Mouse (Mus musculus) left cerebral cortex, adult 2 months (tissue): Measurements from ENCODE around the gene Piwil4. TPM values are rescaled to one million over a fixed set of nuclear protein-coding genes. Genes with fewer than 3 reads are reported as not detected.
"Not testable (repeated sequence)": the region's sequence is repeated elsewhere in the genome, so short reads cannot be mapped to it uniquely, and the experiment has no call there.

ENCODE experiments used
- DNase-seq, 2 experiments: peaks; one replicate each; pipeline ENCODE4 v3.0.0; 2021 to 2022; ENCODE audit warnings: low spot score in 2 of 2, mixed read lengths in 1 of 2; ENCODE audit errors: extremely low spot score in 1 of 2
- H3K27ac ChIP-seq: fragments of 200-600 bp; 2 replicates; pipeline ENCODE4 v1.8.1; 2022
- H3K4me3 ChIP-seq: fragments of 200-600 bp; 2 replicates; pipeline ENCODE4 v1.8.1; 2022
- CTCF ChIP-seq: fragments of 200-600 bp; IDR thresholded peaks from 2 replicates; pipeline ENCODE4 v1.8.1; 2022; ENCODE audit warnings: antibody characterized with exemption, mild to moderate bottlenecking, moderate library complexity
- intact Hi-C: fragments of 180-260 bp; cut with DNase I; formaldehyde crosslinking; loops from one replicate; pipeline ENCODE4 v1.15.1; 2025
- total RNA-seq, 2 experiments: library from RNA; stranded (reverse); gene quantifications; 2 replicates each; pipeline ENCODE4 v1.2.3; 2021

Gene Piwil4
- total RNA-seq, 2 experiments from 2014 or later: not detected

- no peak for TF ChIP-seq CTCF
- no peak for DNase-seq
These were observed 56.2 kb downstream of the Piwil4 start for GRCm38 (mm10) chr9:14684363-14684762.

GRCm38 (mm10) chr9:14682741-14683140 lies 57.8 kb downstream of the Piwil4 start:
- no peak for TF ChIP-seq CTCF
- DNase-seq: no peak
- H3K4me3 ChIP-seq: no peak overlapping the region
- intact Hi-C loops: no loop called here
- H3K27ac ChIP-seq: no peak overlapping the region

More at GRCm38 (mm10) chr9:14684363-14684762, 56.2 kb downstream of the Piwil4 start:
- H3K27ac ChIP-seq: no peak overlapping the region
- intact Hi-C loops: no loop called here
- no peak overlapping the region for H3K4me3 ChIP-seq

GRCm38 (mm10) chr9:14680584-14680983 lies 59.9 kb downstream of the Piwil4 start:
- Histone ChIP-seq H3K4me3 (no peak overlapping the region), H3K27ac (no peak overlapping the region)
- no peak for TF ChIP-seq CTCF
- intact Hi-C loops: no loop called here
- no peak for DNase-seq

GRCm38 (mm10) chr9:14675707-14676691 lies 64.5 kb downstream of the Piwil4 start:
- no peak overlapping the region for H3K27ac ChIP-seq
- no peak for DNase-seq
- H3K4me3 ChIP-seq: no peak overlapping the region
- TF ChIP-seq CTCF: no peak
- intact Hi-C loops: no loop called here

GRCm38 (mm10) chr9:14674506-14674905 lies 66.0 kb downstream of the Piwil4 start:
- peak in 1 of 2 experiments; percentile 15 for DNase-seq
- intact Hi-C loops: no loop called here
- H3K4me3 ChIP-seq: no peak overlapping the region
- H3K27ac ChIP-seq: no peak overlapping the region
- no peak for TF ChIP-seq CTCF

- TF ChIP-seq CTCF: no peak
- H3K27ac ChIP-seq: no peak overlapping the region
- no peak for DNase-seq
- intact Hi-C loops: no loop called here
- no peak overlapping the region for H3K4me3 ChIP-seq
These were observed 67.4 kb downstream of the Piwil4 start for GRCm38 (mm10) chr9:14673109-14673508.

- DNase-seq, H3K27ac ChIP-seq, intact Hi-C loops, H3K4me3 ChIP-seq: not testable (repeated sequence)
These were observed 68.6 kb downstream of the Piwil4 start for GRCm38 (mm10) chr9:14671965-14672364.

GRCm38 (mm10) chr9:14668382-14668781 lies 72.2 kb downstream of the Piwil4 start:
- DNase-seq: no peak
- no peak overlapping the region for H3K27ac ChIP-seq
- H3K4me3 ChIP-seq: no peak overlapping the region
- TF ChIP-seq CTCF: no peak
- intact Hi-C loops: no loop called here

- no peak overlapping the region for H3K27ac ChIP-seq
- no peak for TF ChIP-seq CTCF
- no peak overlapping the region for H3K4me3 ChIP-seq
- DNase-seq: no peak
- intact Hi-C loops: no loop called here
These were observed 74.5 kb downstream of the Piwil4 start for GRCm38 (mm10) chr9:14666071-14666470.

- Histone ChIP-seq H3K27ac (no peak overlapping the region), H3K4me3 (no peak overlapping the region)
- DNase-seq: no peak
- intact Hi-C loops: no loop called here
- TF ChIP-seq CTCF: no peak
These were observed 76.9 kb downstream of the Piwil4 start for GRCm38 (mm10) chr9:14663591-14663990.

GRCm38 (mm10) chr9:14662876-14663275 lies 77.7 kb downstream of the Piwil4 start:
- no peak overlapping the region for H3K27ac ChIP-seq
- intact Hi-C loops: no loop called here
- DNase-seq: no peak
- H3K4me3 ChIP-seq: no peak overlapping the region
- TF ChIP-seq CTCF: no peak

GRCm38 (mm10) chr9:14662138-14662537 lies 78.4 kb downstream of the Piwil4 start:
- DNase-seq: no peak
- intact Hi-C loops: no loop called here
- H3K27ac ChIP-seq: no peak overlapping the region
- TF ChIP-seq CTCF: no peak
- no peak overlapping the region for H3K4me3 ChIP-seq

- intact Hi-C loops: no loop called here
- no peak for DNase-seq
- no peak for TF ChIP-seq CTCF
- Histone ChIP-seq H3K27ac (no peak overlapping the region), H3K4me3 (no peak overlapping the region)
These were observed 82.6 kb downstream of the Piwil4 start for GRCm38 (mm10) chr9:14657926-14658325.
